Mouse (Mus musculus) MEL (cell line): ENCODE measurements at regions not wholly inside any gene's neighbourhood (a gene's known extent, or its start where the extent isn't known, plus 50 kb on each side); places are given as distances from the start of the nearest gene placed in this dataset.

Experiments
- DNase-seq: peaks from one replicate; pipeline ENCODE4 v3.0.0; 2011; ENCODE audit warnings: low read depth, low spot score
- H3K27ac ChIP-seq: 2 replicates; pipeline ENCODE4 v1.5.1; 2012; ENCODE audit warnings: low read depth, mild to moderate bottlenecking, control low read depth, low read length, moderate library complexity; ENCODE audit not compliant: control insufficient read depth
- H3K27me3 ChIP-seq, 2 experiments: fragments of 150-350 bp in 1 of 2; sonication (generic) in 1 of 2; 2 replicates each; pipeline ENCODE4 v1.6.1; 2012; ENCODE audit warnings: low read length in 2 of 2, mild to moderate bottlenecking in 2 of 2, improper control_type of control experiment in 1 of 2, moderate library complexity in 1 of 2; ENCODE audit not compliant: insufficient read depth in 2 of 2, control insufficient read depth in 1 of 2
- H3K36me3 ChIP-seq, 2 experiments: 2 replicates each; pipeline ENCODE4 v1.6.1; 2012 to 2014; ENCODE audit warnings: low read length in 2 of 2, improper control_type of control experiment in 1 of 2, inconsistent platforms in 1 of 2, mild to moderate bottlenecking in 1 of 2; ENCODE audit not compliant: insufficient read depth in 2 of 2, control insufficient read depth in 1 of 2
- H3K4me1 ChIP-seq, 2 experiments: fragments of 150-350 bp in 1 of 2; sonication (generic) in 1 of 2; 2 replicates each; pipeline ENCODE4 v1.6.1; 2012; ENCODE audit warnings: low read length in 2 of 2, improper control_type of control experiment in 1 of 2, mild to moderate bottlenecking in 1 of 2; ENCODE audit not compliant: insufficient read depth in 2 of 2, control insufficient read depth in 1 of 2
- H3K4me3 ChIP-seq, 2 experiments: fragments of 150-350 bp in 1 of 2; sonication (generic) in 1 of 2; 2 replicates each; pipeline ENCODE4 v1.5.1; 2012; ENCODE audit warnings: low read depth in 2 of 2, low read length in 2 of 2, mild to moderate bottlenecking in 2 of 2, moderate library complexity in 2 of 2, control low read depth in 1 of 2, improper control_type of control experiment in 1 of 2; ENCODE audit not compliant: control insufficient read depth in 1 of 2, insufficient read depth in 1 of 2
- H3K79me2 ChIP-seq: 2 replicates; pipeline ENCODE4 v1.6.1; 2012; ENCODE audit warnings: mild to moderate bottlenecking, low read length, moderate library complexity; ENCODE audit not compliant: control insufficient read depth, poor library complexity, insufficient read depth
- H3K9ac ChIP-seq: 2 replicates; pipeline ENCODE4 v1.6.1; 2012; ENCODE audit warnings: low read depth, mild to moderate bottlenecking, control low read depth, low read length, moderate library complexity; ENCODE audit not compliant: control insufficient read depth, poor library complexity, severe bottlenecking
- H3K9me3 ChIP-seq: fragments of 150-350 bp; sonication (generic); replicated peaks from 2 replicates; pipeline ENCODE4 v1.6.1; 2012; ENCODE audit warnings: mild to moderate bottlenecking, low read length, improper control_type of control experiment, moderate library complexity; ENCODE audit not compliant: insufficient read depth
- CTCF ChIP-seq, 3 experiments: IDR thresholded peaks in 2 of 3; conservative IDR thresholded peaks in 1 of 3; 2 replicates each; pipeline ENCODE4 v1.5.1; 2011 to 2012; ENCODE audit warnings: low read length in 3 of 3, low read depth in 2 of 3, mild to moderate bottlenecking in 2 of 3, improper control_type of control experiment in 1 of 3, inconsistent platforms in 1 of 3, mixed read lengths in 1 of 3, moderate library complexity in 1 of 3; ENCODE audit not compliant: control insufficient read depth in 1 of 3, insufficient read depth in 1 of 3, poor library complexity in 1 of 3, severe bottlenecking in 1 of 3
- GABPA ChIP-seq: IDR thresholded peaks from 2 replicates; pipeline ENCODE4 v1.6.1; 2012; ENCODE audit warnings: low read depth, mild to moderate bottlenecking, inconsistent platforms, low read length, improper control_type of control experiment, moderate library complexity
- GATA1 ChIP-seq: IDR thresholded peaks from 2 replicates; pipeline ENCODE4 v1.6.1; 2011; ENCODE audit warnings: low read depth, low read length, improper control_type of control experiment
- JUND ChIP-seq: IDR thresholded peaks from 2 replicates; pipeline ENCODE4 v1.6.1; 2011; ENCODE audit warnings: low read depth, mild to moderate bottlenecking, improper control_type of control experiment, low read length
- POLR2AphosphoS5 ChIP-seq: IDR thresholded peaks from 2 replicates; pipeline ENCODE4 v1.6.1; 2012; ENCODE audit warnings: low read depth, borderline replicate concordance, mild to moderate bottlenecking, inconsistent platforms, low read length, moderate library complexity, mixed read lengths
- RAD21 ChIP-seq: IDR thresholded peaks from 2 replicates; pipeline ENCODE4 v1.6.1; 2011; ENCODE audit warnings: mild to moderate bottlenecking, low read depth, low read length, improper control_type of control experiment
- SMC3 ChIP-seq: IDR thresholded peaks from 2 replicates; pipeline ENCODE4 v1.6.1; 2011; ENCODE audit warnings: low read depth, low read length, improper control_type of control experiment
- TBP ChIP-seq: IDR thresholded peaks from 2 replicates; pipeline ENCODE4 v1.8.0; 2011; ENCODE audit warnings: low read depth, low read length, improper control_type of control experiment
- TCF12 ChIP-seq: IDR thresholded peaks from 2 replicates; pipeline ENCODE4 v1.6.1; 2014; ENCODE audit warnings: low read depth, mild to moderate bottlenecking, inconsistent platforms, low read length, improper control_type of control experiment, moderate library complexity
- USF1 ChIP-seq: IDR thresholded peaks from 2 replicates; pipeline ENCODE4 v1.6.1; 2014; ENCODE audit warnings: low read depth, mild to moderate bottlenecking, inconsistent platforms, low read length, improper control_type of control experiment, moderate library complexity
- ZC3H11A ChIP-seq: IDR thresholded peaks from 2 replicates; pipeline ENCODE4 v1.6.1; 2012; ENCODE audit warnings: low read depth, mild to moderate bottlenecking, inconsistent platforms, low read length, improper control_type of control experiment

GRCm38 (mm10) chr3:22705673-22706072 lies 629.2 kb downstream of the Tbl1xr1 start:
- no peak for DNase-seq
- H3K4me1 ChIP-seq = no peaks in the 10 kb centered on the region
- no peak overlapping the region for H3K4me3 ChIP-seq
- no peaks in the 10 kb centered on the region for H3K9me3 ChIP-seq
- no peak overlapping the region for H3K27ac ChIP-seq
- no peaks in the 10 kb centered on the region for H3K79me2 ChIP-seq
- no peaks in the 10 kb centered on the region for H3K36me3 ChIP-seq
- no peak overlapping the region for H3K9ac ChIP-seq
- TF ChIP-seq TBP = no peak
- no peak for TF ChIP-seq USF1
- no peak for TF ChIP-seq TCF12
- TF ChIP-seq GABPA = no peak
- TF ChIP-seq GATA1 = no peak
- TF ChIP-seq CTCF (IDR thresholded peaks at IDR 0.05 in 2 of 3, conservative IDR thresholded peaks at IDR 0.05 in 1 of 3; ENCODE audit: control insufficient read depth in 1 of 3, insufficient read depth in 1 of 3, low read depth in 2 of 3, low read length in 3 of 3, poor library complexity in 1 of 3, severe bottlenecking in 1 of 3) = no peak
- H3K27me3 ChIP-seq = no peaks in the 10 kb centered on the region

GRCm38 (mm10) chr3:22745026-22745425 lies 668.6 kb downstream of the Tbl1xr1 start:
- Histone ChIP-seq H3K27ac (no peak overlapping the region), H3K9ac (no peak overlapping the region), H3K9me3 (no peaks in the 10 kb centered on the region), H3K79me2 (no peaks in the 10 kb centered on the region), H3K27me3 (no peaks in the 10 kb centered on the region), H3K36me3 (no peaks in the 10 kb centered on the region), H3K4me3 (no peak overlapping the region), H3K4me1 (no peaks in the 10 kb centered on the region)
- peak; percentile 49 for DNase-seq
- TF ChIP-seq POLR2AphosphoS5 = no peak
- TF ChIP-seq RAD21 = peak; percentile 70
- TF ChIP-seq JUND = no peak
- peak; percentile 60 for TF ChIP-seq SMC3
- peak; percentile 60 for TF ChIP-seq GATA1
- TF ChIP-seq CTCF (IDR thresholded peaks at IDR 0.05 in 2 of 3, conservative IDR thresholded peaks at IDR 0.05 in 1 of 3; ENCODE audit: control insufficient read depth in 1 of 3, insufficient read depth in 1 of 3, low read depth in 2 of 3, low read length in 3 of 3, poor library complexity in 1 of 3, severe bottlenecking in 1 of 3) = peak in 2 of 3 experiments; percentile 6 to 50; a peak in 2 of 6 replicates
- TF ChIP-seq ZC3H11A = peak; percentile 43
